Mouse (Mus musculus) E14TG2a.4 (cell line): ENCODE results near the gene Sod3.

Experiments used
- CTCF ChIP-seq: conservative IDR thresholded peaks from 2 replicates; pipeline ENCODE4 v1.5.1; 2014; ENCODE audit warnings: low read length
- NANOG ChIP-seq: IDR thresholded peaks from 2 replicates; pipeline ENCODE4 v1.6.1; 2014; ENCODE audit warnings: borderline replicate concordance, low read length, mixed read lengths

DNA sequence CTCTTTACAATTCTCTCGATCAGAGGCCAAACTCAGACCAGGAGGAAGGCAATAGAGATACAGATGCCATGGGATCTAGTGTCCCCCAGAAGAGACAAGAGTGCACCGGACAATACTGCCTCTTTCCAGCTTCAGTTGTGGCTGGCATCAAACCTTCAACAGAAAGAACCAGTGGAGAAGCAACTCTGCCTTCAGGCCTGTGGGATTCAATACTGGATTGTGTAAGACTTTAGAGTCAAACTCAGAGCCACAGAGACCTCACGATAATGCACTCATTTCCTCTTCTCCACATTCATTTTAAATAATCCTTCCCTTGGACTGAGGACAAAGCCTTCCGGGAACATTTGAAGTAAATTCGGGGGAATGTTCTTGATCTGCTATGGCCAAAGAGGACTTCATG, 10.9 kb upstream of the Sod3 start:
- TF ChIP-seq CTCF (no peak), NANOG (no peak)
